ENCODE assay signal across 7 mouse cellular contexts in genomic region chr11:74724235-74724791, GRCm38 (mm10). TPM values are rescaled to one million over a fixed set of nuclear protein-coding genes. Genes with fewer than 3 reads are reported as not detected.
A peak's percentile ranks its signal among the peaks of the same experiment; 100 is the strongest.
DNase-seq lines count a peak whose midpoint lies in the region; ATAC-seq and TF ChIP-seq lines count a peak whose summit lies in the region.

TSS of gene Pafah1b1 (minus strand) at chr11:74724670.

- no peaks in the 10 kb centered on the region for H3K27me3 ChIP-seq in embryonic facial prominence, embryonic 12.5 days
- H3K27me3 ChIP-seq in kidney, adult 2 months (replicated peaks; ENCODE audit: control insufficient read depth, insufficient read depth, low read length) = no peaks in the 10 kb centered on the region
- H3K27me3 ChIP-seq in limb, embryonic 12.5 days = no peaks in the 10 kb centered on the region
- H3K27me3 ChIP-seq in midbrain, embryonic 15.5 days (replicated peaks) = no peaks in the 10 kb centered on the region
- H3K27me3 ChIP-seq in spleen, adult 2 months (ENCODE audit: control insufficient read depth, insufficient read depth, low read length) = no peaks in the 10 kb centered on the region

- H3K9me3 ChIP-seq in embryonic facial prominence, embryonic 12.5 days = no peaks in the 10 kb centered on the region
- H3K9me3 ChIP-seq in limb, embryonic 12.5 days = no peaks in the 10 kb centered on the region
- H3K9me3 ChIP-seq in midbrain, embryonic 15.5 days = no peaks in the 10 kb centered on the region

- TF ChIP-seq CTCF in kidney, adult 2 months (conservative IDR thresholded peaks at IDR 0.05; ENCODE audit: insufficient read depth, insufficient read length, low read depth, low read length) = peak; percentile 38
- TF ChIP-seq CTCF in spleen, adult 2 months (IDR thresholded peaks at IDR 0.05; ENCODE audit: extremely low read depth, insufficient read depth, insufficient read length, insufficient replicate concordance) = no peak; the same call in 1 of the 2 replicates

- TF ChIP-seq POLR2A in kidney, adult 2 months (IDR thresholded peaks at IDR 0.05; ENCODE audit: low read depth, low read length) = peak; percentile 75
- TF ChIP-seq POLR2A in spleen, adult 2 months (IDR thresholded peaks at IDR 0.05; ENCODE audit: low read depth, low read length) = peak; percentile 93

- DNase-seq in adrenal gland, postnatal 25 days = peak; percentile 98
- peak; percentile 93 to 98 for DNase-seq in heart, adult 18-20 months
- peak; percentile 98 for DNase-seq in kidney, adult 2 months
- peak; percentile 85 to 94 for DNase-seq in spleen, adult 2 months (ENCODE audit: low read depth in 1 of 2, low spot score in 2 of 2)

- H3K4me1 ChIP-seq in embryonic facial prominence, embryonic 12.5 days = peaks cover 13% of the 10 kb centered on the region; the same call in 1 of the 2 replicates
- peaks cover 5% of the 10 kb centered on the region; the same call in 1 of the 2 replicates for H3K4me1 ChIP-seq in kidney, adult 2 months (ENCODE audit: control insufficient read depth, insufficient read depth, low read length)
- H3K4me1 ChIP-seq in limb, embryonic 12.5 days (replicated peaks) = peaks cover 15% of the 10 kb centered on the region
- peaks cover 31% of the 10 kb centered on the region for H3K4me1 ChIP-seq in midbrain, embryonic 15.5 days
- H3K4me1 ChIP-seq in spleen, adult 2 months (ENCODE audit: control insufficient read depth, insufficient read depth, insufficient read length) = peaks cover 9% of the 10 kb centered on the region; the same call in 1 of the 2 replicates

- peak; percentile 98 for ATAC-seq in embryonic facial prominence, embryonic 12.5 days (ENCODE audit: insufficient number of reproducible peaks, insufficient read depth, low FRiP score, low TSS enrichment)
- ATAC-seq in limb, embryonic 12.5 days (ENCODE audit: insufficient number of reproducible peaks, insufficient read depth, low FRiP score, low TSS enrichment, low read depth) = peak; percentile 98
- ATAC-seq in midbrain, embryonic 15.5 days (replicated peaks) = peak; percentile 97

- peak within 1 kb of the TSS; percentile 99 for H3K4me3 ChIP-seq in embryonic facial prominence, embryonic 12.5 days
- H3K4me3 ChIP-seq in kidney, adult 2 months (ENCODE audit: insufficient read depth, low read depth, low read length) = peak within 1 kb of the TSS; percentile 56
- peak within 1 kb of the TSS; percentile 98 for H3K4me3 ChIP-seq in limb, embryonic 12.5 days (replicated peaks)
- H3K4me3 ChIP-seq in midbrain, embryonic 15.5 days = peak within 1 kb of the TSS; percentile 71
- H3K4me3 ChIP-seq in spleen, adult 2 months (ENCODE audit: extremely low read depth, insufficient read depth, insufficient read length) = peak within 1 kb of the TSS; percentile 96

- H3K4me2 ChIP-seq in embryonic facial prominence, embryonic 12.5 days (replicated peaks) = peak within 1 kb of the TSS; percentile 71
- H3K4me2 ChIP-seq in limb, embryonic 12.5 days = peak within 1 kb of the TSS; percentile 81
- H3K4me2 ChIP-seq in midbrain, embryonic 15.5 days = peak within 1 kb of the TSS; percentile 74

- H3K27ac ChIP-seq in embryonic facial prominence, embryonic 12.5 days = peak within 1 kb of the TSS; percentile 99
- H3K27ac ChIP-seq in kidney, adult 2 months (ENCODE audit: insufficient read depth, low read depth, low read length) = peak within 1 kb of the TSS; percentile 100
- H3K27ac ChIP-seq in limb, embryonic 12.5 days = peak within 1 kb of the TSS; percentile 99
- H3K27ac ChIP-seq in midbrain, embryonic 15.5 days = peak within 1 kb of the TSS; percentile 100
- H3K27ac ChIP-seq in spleen, adult 2 months (ENCODE audit: insufficient read depth, low read length) = peak within 1 kb of the TSS; percentile 99

- WGBS in embryonic facial prominence, embryonic 12.5 days = under 1% methylated on average over 47 of the region's 56 CpGs
- WGBS in kidney, adult 2 months = under 1% methylated on average over 56 of the region's 56 CpGs
- WGBS in limb, embryonic 12.5 days = under 1% methylated on average over 52 of the region's 56 CpGs
- 0% methylated on average over 47 of the region's 56 CpGs for WGBS in midbrain, embryonic 15.5 days
- WGBS in spleen, adult 2 months = 1% methylated on average over 51 of the region's 56 CpGs

- peak within 1 kb of the TSS; percentile 99 for H3K9ac ChIP-seq in embryonic facial prominence, embryonic 12.5 days
- peak within 1 kb of the TSS; percentile 98 for H3K9ac ChIP-seq in limb, embryonic 12.5 days (replicated peaks)
- peak within 1 kb of the TSS; percentile 95 for H3K9ac ChIP-seq in midbrain, embryonic 15.5 days

- no peaks in the 10 kb centered on the region for H3K36me3 ChIP-seq in embryonic facial prominence, embryonic 12.5 days
- no peaks in the 10 kb centered on the region for H3K36me3 ChIP-seq in kidney, adult 2 months (ENCODE audit: control insufficient read depth, insufficient read depth, low read length)
- H3K36me3 ChIP-seq in limb, embryonic 12.5 days = no peaks in the 10 kb centered on the region
- no peaks in the 10 kb centered on the region for H3K36me3 ChIP-seq in midbrain, embryonic 15.5 days (replicated peaks)
- no peaks in the 10 kb centered on the region for H3K36me3 ChIP-seq in spleen, adult 2 months (ENCODE audit: control insufficient read depth, insufficient read depth, low read length)

RNA-seq across cellular contexts. Expression of gene Pafah1b1, which starts in this region (rescaled TPM):
- 141 and 192 TPM in 2 replicates for total RNA-seq in adrenal gland, postnatal 25 days (2021)
- polyA plus RNA-seq in embryonic facial prominence, embryonic 12.5 days (2016; fragmentation: Nextera tagmentation; extraction: Ambion mirVana) = 61.8 and 64.1 TPM in 2 replicates
- total RNA-seq in heart, adult 18-20 months (2021) = 100 to 1,000 TPM; 195 to 223 TPM
- polyA plus RNA-seq in kidney, adult 2 months (2012; rRNA removed) = 20.5 and 26.7 TPM in 2 replicates
- 57.1 and 60.1 TPM in 2 replicates for polyA plus RNA-seq in limb, embryonic 12.5 days (2016; fragmentation: Nextera tagmentation; extraction: Ambion mirVana)
- polyA plus RNA-seq in midbrain, embryonic 15.5 days (2015; fragmentation: Nextera tagmentation; extraction: Ambion mirVana) = 45.0 and 47.9 TPM in 2 replicates
- 9.0 and 10.0 TPM in 2 replicates for polyA plus RNA-seq in spleen, adult 2 months (2012; rRNA removed)

Comparison
In these comparisons a context has a peak if more than half of its experiments do, and no peak if none do; other contexts are left out.
1. Peak in every context shown above with its lines: DNase-seq, ATAC-seq, H3K4me3 ChIP-seq and H3K27ac ChIP-seq.